ENCODE assay signal across 8 mouse cellular contexts in the genomic region with DNA sequence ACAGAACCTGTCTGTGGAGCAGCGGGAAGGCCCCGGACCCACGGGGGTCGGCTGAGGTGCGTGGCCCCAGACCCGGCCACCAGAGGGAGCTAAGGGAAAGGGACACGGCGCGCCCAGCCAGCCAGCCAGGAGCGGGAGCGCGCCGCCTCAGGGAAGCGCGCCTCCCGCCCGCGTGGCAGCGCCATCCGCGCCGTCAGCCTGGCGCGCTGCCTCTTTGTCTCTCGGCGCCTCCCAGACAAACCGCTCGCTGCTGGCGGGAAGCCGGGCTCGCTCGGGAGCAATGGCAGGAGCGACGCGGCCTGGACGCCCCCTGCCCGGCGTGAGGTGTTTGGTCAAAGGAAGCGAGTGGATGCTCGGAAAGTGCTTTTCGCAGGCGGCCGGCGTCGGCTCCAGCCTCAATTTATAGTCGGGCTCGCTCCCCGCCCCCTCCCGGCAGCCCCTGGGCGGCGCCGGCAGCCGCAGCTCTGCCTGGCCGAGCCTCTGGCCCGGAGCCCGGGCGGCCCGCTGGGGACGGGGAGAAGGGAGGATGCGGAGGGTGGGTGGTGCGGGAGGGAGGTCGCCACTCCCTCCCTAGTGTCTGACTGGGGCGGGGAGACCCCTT. TPM values are rescaled to one million over a fixed set of nuclear protein-coding genes. Genes with fewer than 3 reads are reported as not detected.
DNase-seq lines count a peak whose midpoint lies in the region; ATAC-seq and TF ChIP-seq lines count a peak whose summit lies in the region.

No protein-coding gene starts in this region.

- peaks cover 3% of the 10 kb centered on the region for H3K36me3 ChIP-seq in heart, embryonic 12.5 days
- H3K36me3 ChIP-seq in kidney, postnatal 0 days (ENCODE audit: insufficient read depth, low read length): no peaks in the 10 kb centered on the region
- H3K36me3 ChIP-seq in liver, embryonic 11.5 days (ENCODE audit: control insufficient read depth, insufficient read depth, low read length): peaks cover 3% of the 10 kb centered on the region; the same call in 1 of the 2 replicates
- H3K36me3 ChIP-seq in myocyte (ENCODE audit: control insufficient read depth, insufficient read depth): peaks cover 3% of the 10 kb centered on the region

- under 1% methylated on average over 55 of the region's 63 CpGs for WGBS in heart, embryonic 12.5 days
- under 1% methylated on average over 48 of the region's 63 CpGs for WGBS in kidney, postnatal 0 days
- under 1% methylated on average over 57 of the region's 63 CpGs for WGBS in liver, embryonic 11.5 days

- H3K9ac ChIP-seq in heart, embryonic 12.5 days: peak overlapping the region; percentile 88
- H3K9ac ChIP-seq in kidney, postnatal 0 days (ENCODE audit: low read depth, low read length): peak overlapping the region; percentile 75
- peak overlapping the region; percentile 77 for H3K9ac ChIP-seq in liver, embryonic 11.5 days (ENCODE audit: low read depth, low read length)

- DNase-seq in B cell, adult 2 months: peak; percentile 86 to 87
- peak; percentile 93 for DNase-seq in brain, embryonic 14.5 days (ENCODE audit: low read depth)
- DNase-seq in kidney, postnatal 0 days (ENCODE audit: low spot score): peak; percentile 87
- DNase-seq in liver, embryonic 11.5 days (ENCODE audit: low spot score): peak; percentile 88
- DNase-seq in spleen, postnatal 4 days (ENCODE audit: low spot score in 2 of 2): peak; percentile 84 to 95

- peak; percentile 71 for TF ChIP-seq CTCF in brain, embryonic 14.5 days (IDR thresholded peaks at IDR 0.05; ENCODE audit: borderline replicate concordance, extremely low read depth, insufficient read depth, insufficient read length)
- TF ChIP-seq CTCF in kidney, postnatal 0 days (IDR thresholded peaks at IDR 0.05; ENCODE audit: low read depth): peak; percentile 78

- peaks cover 25% of the 10 kb centered on the region for H3K4me1 ChIP-seq in heart, embryonic 12.5 days (replicated peaks)
- peaks cover 4% of the 10 kb centered on the region; the same call in 1 of the 2 replicates for H3K4me1 ChIP-seq in kidney, postnatal 0 days (replicated peaks; ENCODE audit: insufficient read depth, low read length)
- peaks cover 12% of the 10 kb centered on the region for H3K4me1 ChIP-seq in liver, embryonic 11.5 days (replicated peaks; ENCODE audit: control insufficient read depth, insufficient read depth, low read length)

- no peaks in the 10 kb centered on the region for H3K79me2 ChIP-seq in myocyte (ENCODE audit: control insufficient read depth, insufficient read depth)

- H3K27ac ChIP-seq in heart, embryonic 12.5 days (ENCODE audit: poor library complexity, severe bottlenecking): peak overlapping the region; percentile 97
- peak overlapping the region; percentile 90 for H3K27ac ChIP-seq in kidney, postnatal 0 days
- peak overlapping the region; percentile 66; the same call in 1 of the 2 replicates for H3K27ac ChIP-seq in liver, embryonic 11.5 days (ENCODE audit: low read depth, low read length)

- peak overlapping the region; percentile 81 for H3K4me2 ChIP-seq in heart, embryonic 12.5 days
- H3K4me2 ChIP-seq in kidney, postnatal 0 days (ENCODE audit: low read length): peak overlapping the region; percentile 61
- peak overlapping the region; percentile 83 for H3K4me2 ChIP-seq in liver, embryonic 11.5 days
- peak overlapping the region; percentile 79 for H3K4me2 ChIP-seq in myocyte (ENCODE audit: low read depth)

- peak; percentile 98 for TF ChIP-seq POLR2A in brain, embryonic 14.5 days (IDR thresholded peaks at IDR 0.05; ENCODE audit: borderline replicate concordance, extremely low read depth, insufficient read depth, insufficient read length, poor library complexity, severe bottlenecking)
- no peak for TF ChIP-seq POLR2A in myocyte (IDR thresholded peaks at IDR 0.05; ENCODE audit: insufficient read length, low read depth)

- peak; percentile 84 for ATAC-seq in erythroblast, adult 5-6 weeks (replicated peaks; ENCODE audit: low FRiP score, poor library complexity, severe bottlenecking)
- peak; percentile 91 for ATAC-seq in heart, embryonic 12.5 days (ENCODE audit: insufficient number of reproducible peaks, low FRiP score)
- ATAC-seq in kidney, postnatal 0 days (replicated peaks; ENCODE audit: low FRiP score, low read depth): peak; percentile 87
- ATAC-seq in liver, embryonic 11.5 days (replicated peaks; ENCODE audit: low FRiP score): peak; percentile 89

- H3K4me3 ChIP-seq in heart, embryonic 12.5 days: peak overlapping the region; percentile 70
- H3K4me3 ChIP-seq in kidney, postnatal 0 days (replicated peaks; ENCODE audit: low read depth, low read length): peak overlapping the region; percentile 52
- H3K4me3 ChIP-seq in liver, embryonic 11.5 days (ENCODE audit: low read depth, low read length): peak overlapping the region; percentile 58
- H3K4me3 ChIP-seq in myocyte: peak overlapping the region; percentile 26

- no peaks in the 10 kb centered on the region for H3K9me3 ChIP-seq in heart, embryonic 12.5 days (replicated peaks)
- H3K9me3 ChIP-seq in kidney, postnatal 0 days (replicated peaks; ENCODE audit: low read length): no peaks in the 10 kb centered on the region
- H3K9me3 ChIP-seq in liver, embryonic 11.5 days (ENCODE audit: control insufficient read depth, low read length): no peaks in the 10 kb centered on the region

- H3K27me3 ChIP-seq in heart, embryonic 12.5 days (replicated peaks): no peaks in the 10 kb centered on the region; the same call in none of the 2 replicates
- H3K27me3 ChIP-seq in kidney, postnatal 0 days (ENCODE audit: insufficient read depth, low read length): no peaks in the 10 kb centered on the region
- H3K27me3 ChIP-seq in liver, embryonic 11.5 days (replicated peaks; ENCODE audit: control insufficient read depth, insufficient read depth, low read length): no peaks in the 10 kb centered on the region
- no peaks in the 10 kb centered on the region for H3K27me3 ChIP-seq in myocyte (ENCODE audit: control insufficient read depth, insufficient read depth, insufficient read length)

- H3ac ChIP-seq in myocyte (ENCODE audit: control insufficient read depth, insufficient read length): peak overlapping the region; percentile 79

TF ChIP-seq in myocyte, 11 proteins besides CTCF, POLR2A, EP300 and RAD21 (continues in another document):
- TF ChIP-seq CEBPB (IDR thresholded peaks at IDR 0.05; ENCODE audit: insufficient read depth, poor library complexity, severe bottlenecking): no peak
- TF ChIP-seq USF1 (IDR thresholded peaks at IDR 0.05; ENCODE audit: low read depth): no peak
- no peak for TF ChIP-seq E2F4 (IDR thresholded peaks at IDR 0.05; ENCODE audit: insufficient read depth)
- no peak for TF ChIP-seq TCF3 (IDR thresholded peaks at IDR 0.05; ENCODE audit: insufficient read length, low read depth)
- peak; percentile 30 for TF ChIP-seq SRF (IDR thresholded peaks at IDR 0.05; ENCODE audit: control insufficient read depth, insufficient read length, low read depth)

RNA-seq across cellular contexts. Expression of a gene that starts 20.3 kb away (rescaled TPM):
- 84.9 and 88.6 TPM in 2 replicates for polyA plus RNA-seq in brain, embryonic 14.5 days (2012; rRNA removed)
- 0.84 TPM in 1 of 2 replicates, not detected in the other for total RNA-seq in erythroblast, adult 5-6 weeks (2015; ENCODE audit: low replicate concordance)
- total RNA-seq in erythroblast, adult 5-6 weeks (2017; ENCODE audit: low replicate concordance): 6.3 and 13.0 TPM in 2 replicates
- polyA plus RNA-seq in heart, embryonic 12.5 days (2016; fragmentation: Nextera tagmentation; extraction: Ambion mirVana): 2.6 and 2.9 TPM in 2 replicates
- 1.3 and 2.3 TPM in 2 replicates for polyA plus RNA-seq in kidney, postnatal 0 days (2015; fragmentation: Nextera tagmentation; extraction: Ambion mirVana)
- 2.5 TPM in 2 replicates for polyA plus RNA-seq in liver, embryonic 11.5 days (2014; fragmentation: Nextera tagmentation; extraction: Ambion mirVana)
- 48.5 TPM for polyA plus RNA-seq in myocyte (2012; fragmentation: generic; extraction: Trizol)

RNA-seq across cellular contexts. Expression of a gene that starts 33.2 kb away (rescaled TPM):
- 0.08 and 0.22 TPM in 2 replicates for polyA plus RNA-seq in brain, embryonic 14.5 days (2012; rRNA removed)
- not detected in 2 replicates for total RNA-seq in erythroblast, adult 5-6 weeks (2015; ENCODE audit: low replicate concordance)
- 0.14 TPM in 1 of 2 replicates, not detected in the other for total RNA-seq in erythroblast, adult 5-6 weeks (2017; ENCODE audit: low replicate concordance)
- polyA plus RNA-seq in heart, embryonic 12.5 days (2016; fragmentation: Nextera tagmentation; extraction: Ambion mirVana): 0.04 and 0.05 TPM in 2 replicates
- not detected in 2 replicates for polyA plus RNA-seq in kidney, postnatal 0 days (2015; fragmentation: Nextera tagmentation; extraction: Ambion mirVana)
- polyA plus RNA-seq in liver, embryonic 11.5 days (2014; fragmentation: Nextera tagmentation; extraction: Ambion mirVana): 0.10 TPM in 1 of 2 replicates, not detected in the other
- 0.10 TPM for polyA plus RNA-seq in myocyte (2012; fragmentation: generic; extraction: Trizol)

RNA-seq across cellular contexts. Expression of a gene that starts 35.1 kb away (rescaled TPM):
- polyA plus RNA-seq in brain, embryonic 14.5 days (2012; rRNA removed): 0.18 and 0.55 TPM in 2 replicates
- 0.77 TPM in 1 of 2 replicates, not detected in the other for total RNA-seq in erythroblast, adult 5-6 weeks (2015; ENCODE audit: low replicate concordance)
- not detected in 2 replicates for total RNA-seq in erythroblast, adult 5-6 weeks (2017; ENCODE audit: low replicate concordance)
- not detected in 2 replicates for polyA plus RNA-seq in heart, embryonic 12.5 days (2016; fragmentation: Nextera tagmentation; extraction: Ambion mirVana)
- polyA plus RNA-seq in kidney, postnatal 0 days (2015; fragmentation: Nextera tagmentation; extraction: Ambion mirVana): 0.15 TPM in 1 of 2 replicates, not detected in the other
- not detected in 2 replicates for polyA plus RNA-seq in liver, embryonic 11.5 days (2014; fragmentation: Nextera tagmentation; extraction: Ambion mirVana)
- polyA plus RNA-seq in myocyte (2012; fragmentation: generic; extraction: Trizol): 2.6 TPM

RNA-seq across cellular contexts. Expression of a gene that starts 49.9 kb away (rescaled TPM):
- 0.04 and 0.05 TPM in 2 replicates for polyA plus RNA-seq in brain, embryonic 14.5 days (2012; rRNA removed)
- not detected in 2 replicates for total RNA-seq in erythroblast, adult 5-6 weeks (2015; ENCODE audit: low replicate concordance)
- total RNA-seq in erythroblast, adult 5-6 weeks (2017; ENCODE audit: low replicate concordance): not detected in 2 replicates
- not detected in 2 replicates for polyA plus RNA-seq in heart, embryonic 12.5 days (2016; fragmentation: Nextera tagmentation; extraction: Ambion mirVana)
- not detected in 2 replicates for polyA plus RNA-seq in kidney, postnatal 0 days (2015; fragmentation: Nextera tagmentation; extraction: Ambion mirVana)
- polyA plus RNA-seq in liver, embryonic 11.5 days (2014; fragmentation: Nextera tagmentation; extraction: Ambion mirVana): 0.12 TPM in 1 of 2 replicates, not detected in the other
- not detected for polyA plus RNA-seq in myocyte (2012; fragmentation: generic; extraction: Trizol)

RNA-seq across cellular contexts. Expression of a gene that starts 50.4 kb away (rescaled TPM):
- polyA plus RNA-seq in brain, embryonic 14.5 days (2012; rRNA removed): 0.08 TPM in 2 replicates
- total RNA-seq in erythroblast, adult 5-6 weeks (2015; ENCODE audit: low replicate concordance): not detected in 2 replicates
- total RNA-seq in erythroblast, adult 5-6 weeks (2017; ENCODE audit: low replicate concordance): not detected in 2 replicates
- polyA plus RNA-seq in heart, embryonic 12.5 days (2016; fragmentation: Nextera tagmentation; extraction: Ambion mirVana): 0.13 TPM in 2 replicates
- polyA plus RNA-seq in kidney, postnatal 0 days (2015; fragmentation: Nextera tagmentation; extraction: Ambion mirVana): 0.04 TPM in 2 replicates
- polyA plus RNA-seq in liver, embryonic 11.5 days (2014; fragmentation: Nextera tagmentation; extraction: Ambion mirVana): not detected in 2 replicates
- polyA plus RNA-seq in myocyte (2012; fragmentation: generic; extraction: Trizol): 0.12 TPM

Comparison
In these comparisons a context has a peak if more than half of its experiments do, and no peak if none do; other contexts are left out.
1. Peak in every context shown above with its lines: DNase-seq, ATAC-seq, H3K4me3 ChIP-seq and H3K27ac ChIP-seq.
2. RNA of a gene that starts 20.3 kb away (polyA plus RNA-seq): 84.9 to 88.6 TPM in brain, embryonic 14.5 days and 48.5 TPM in myocyte (single experiment); 2.6 to 2.9 TPM in heart, embryonic 12.5 days, 2.5 TPM in liver, embryonic 11.5 days and 1.3 to 2.3 TPM in kidney, postnatal 0 days; every median in the first group is over 10 times any median in the second.